Mouse (Mus musculus) liver, adult 2 months (tissue): Measurements from ENCODE around the gene Gm28845. TPM values are rescaled to one million over a fixed set of nuclear protein-coding genes. Genes with fewer than 3 reads are reported as not detected.

Source experiments
- DNase-seq: peaks from one replicate; pipeline ENCODE4 v3.0.0-alpha.2; 2011; ENCODE audit warnings: low read depth, low spot score; ENCODE audit errors: extremely low read depth
- H3K27ac ChIP-seq: fragments of 200-500 bp; replicated peaks from 2 replicates; pipeline ENCODE4 v1.5.1; 2012; ENCODE audit warnings: low read depth, mild to moderate bottlenecking, control low read depth, inconsistent platforms, low read length; ENCODE audit not compliant: insufficient read depth
- H3K27me3 ChIP-seq: fragments of 200-500 bp; 2 replicates; pipeline ENCODE4 v1.6.1; 2012; ENCODE audit warnings: mild to moderate bottlenecking, moderate library complexity, low read length, inconsistent platforms; ENCODE audit not compliant: control insufficient read depth, insufficient read depth
- H3K36me3 ChIP-seq: fragments of 200-500 bp; 2 replicates; pipeline ENCODE4 v1.6.1; 2012; ENCODE audit warnings: low read length, inconsistent platforms; ENCODE audit not compliant: control insufficient read depth, insufficient read depth
- H3K4me1 ChIP-seq: fragments of 200-500 bp; 2 replicates; pipeline ENCODE4 v1.6.1; 2011; ENCODE audit warnings: low read length; ENCODE audit not compliant: control insufficient read depth, insufficient read depth
- H3K4me3 ChIP-seq: fragments of 200-500 bp; 2 replicates; pipeline ENCODE4 v1.5.1; 2011; ENCODE audit warnings: low read depth, mild to moderate bottlenecking, control low read depth, low read length, moderate library complexity; ENCODE audit not compliant: insufficient read depth
- H3K79me2 ChIP-seq: fragments of 200-500 bp; 2 replicates; pipeline ENCODE4 v1.6.1; 2012; ENCODE audit warnings: inconsistent platforms, mild to moderate bottlenecking, low read length, moderate library complexity; ENCODE audit not compliant: control insufficient read depth, insufficient read depth
- H3K9ac ChIP-seq: fragments of 200-500 bp; 2 replicates; pipeline ENCODE4 v1.6.1; 2012; ENCODE audit warnings: low read depth, mild to moderate bottlenecking, control low read depth, inconsistent platforms, low read length
- CTCF ChIP-seq: fragments of 200-500 bp; IDR thresholded peaks from 2 replicates; pipeline ENCODE4 v1.5.1; 2011; ENCODE audit warnings: low read depth, low read length, control low read depth
- POLR2A ChIP-seq: fragments of 200-500 bp; IDR thresholded peaks from 2 replicates; pipeline ENCODE4 v1.6.1; 2011; ENCODE audit warnings: low read length, control low read depth; ENCODE audit not compliant: insufficient read depth; ENCODE audit errors: extremely low read depth
- WGBS: fragments of 180-500 bp; shearing (Covaris S2); methylation state at CpG from one replicate; pipeline ENCODE4 v1.1.7; 2018; 5-methylcytosine and 5-hydroxymethylcytosine counted together
- polyA plus RNA-seq: library from polyadenylated mRNA; depleted of rRNA; stranded (reverse); fragments of >200 nt; gene quantifications from 2 replicates; pipeline ENCODE4 v1.2.3, GENCODE M21; 2012
- total RNA-seq: library from RNA; depleted of rRNA; stranded (reverse); fragments of >200 nt; gene quantifications from 2 replicates; pipeline ENCODE4 v1.2.3, GENCODE M21; 2014

Gene Gm28845
- total and polyA plus RNA-seq, 2 experiments: not detected

DNA sequence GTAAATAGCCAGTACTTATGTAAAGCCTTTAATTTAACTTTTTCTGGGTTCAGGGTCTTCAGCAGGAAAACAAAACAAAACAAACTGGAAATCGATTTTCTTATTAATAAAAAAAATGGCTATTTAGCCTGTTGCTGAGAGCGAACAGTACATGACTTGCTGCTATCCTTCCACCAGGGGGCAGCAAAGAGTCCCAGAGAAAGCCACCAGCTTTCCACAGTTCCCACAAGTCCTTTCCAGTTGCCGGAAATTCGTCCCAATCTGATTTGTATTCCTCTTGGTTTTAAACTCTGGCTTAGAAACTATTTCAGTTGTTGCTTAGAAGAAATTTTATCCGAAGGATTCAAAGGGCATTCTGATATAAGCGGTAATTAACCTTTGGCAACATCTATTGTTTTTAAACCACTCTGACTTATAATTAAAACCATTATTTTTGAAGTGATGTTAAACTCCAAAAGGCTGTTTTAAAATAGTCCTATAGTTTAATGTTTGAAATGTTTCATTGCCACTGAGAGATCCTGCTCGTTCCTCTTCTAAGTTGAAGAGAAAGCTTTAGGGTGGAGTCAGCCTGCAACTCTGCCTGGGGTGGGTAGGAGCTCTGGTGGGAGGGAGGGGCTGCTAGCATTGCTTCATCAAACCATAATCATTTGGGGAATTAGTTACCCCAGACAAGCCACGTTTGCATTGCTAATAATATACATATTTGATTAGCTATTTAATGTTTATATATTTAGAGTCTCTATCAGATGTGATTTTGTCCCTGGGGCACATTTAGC lies 7.1 kb downstream of the Gm28845 start:
- 2% methylated on average over 8 of the region's 8 CpGs for WGBS
- Histone ChIP-seq H3K9ac (peak overlapping the region; percentile 64), H3K4me3 (peak overlapping the region; percentile 35; the same call in 1 of the 2 replicates), H3K4me1 (peaks cover 5% of the 10 kb centered on the region; the same call in 1 of the 2 replicates), H3K36me3 (no peaks in the 10 kb centered on the region), H3K27ac (peak overlapping the region; percentile 85), H3K79me2 (no peaks in the 10 kb centered on the region), H3K27me3 (no peaks in the 10 kb centered on the region)
- peak; percentile 83 for DNase-seq
- TF ChIP-seq CTCF: peak; percentile 71
- no peak for TF ChIP-seq POLR2A

DNA sequence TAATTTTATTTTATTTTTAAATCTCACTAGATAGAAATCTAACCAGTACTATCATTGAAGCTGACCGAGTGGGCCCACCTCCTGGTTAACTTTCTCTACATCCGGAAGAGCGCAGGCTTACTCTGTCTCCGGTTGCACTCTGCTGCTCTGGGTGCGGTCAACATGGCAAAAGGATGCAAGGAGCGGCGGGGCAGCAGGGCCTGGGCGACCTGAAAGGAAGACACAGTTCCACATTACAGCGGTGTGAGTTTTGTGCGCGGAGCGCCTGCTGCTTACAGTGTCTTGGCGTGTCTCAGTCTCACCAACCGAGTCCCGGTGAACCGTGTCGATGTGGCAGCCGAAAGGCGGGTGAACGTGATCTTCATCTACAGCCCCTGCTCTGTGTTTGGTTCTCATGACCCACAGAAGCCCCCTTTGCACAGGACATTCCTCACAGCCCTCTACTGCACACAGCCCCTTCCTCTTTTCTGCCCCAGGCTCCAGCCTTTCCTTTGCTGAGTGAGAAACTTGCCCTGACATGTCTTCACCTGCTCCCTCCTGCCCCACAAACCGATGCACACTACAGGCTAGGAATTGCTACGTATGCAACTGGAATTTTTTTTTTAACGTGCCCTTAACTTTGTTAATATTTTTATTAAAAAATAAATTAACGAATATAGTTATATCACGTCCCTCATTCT lies 9.5 kb downstream of the Gm28845 start:
- DNase-seq: no peak
- TF ChIP-seq CTCF (no peak), POLR2A (no peak)
- no peak overlapping the region for H3K27ac ChIP-seq
- no peaks in the 10 kb centered on the region for H3K79me2 ChIP-seq
- WGBS: 78% methylated on average over 25 of the region's 25 CpGs
- H3K27me3 ChIP-seq: no peaks in the 10 kb centered on the region
- no peaks in the 10 kb centered on the region for H3K36me3 ChIP-seq
- H3K9ac ChIP-seq: no peak overlapping the region
- H3K4me1 ChIP-seq: peaks cover 5% of the 10 kb centered on the region; the same call in 1 of the 2 replicates
- no peak overlapping the region for H3K4me3 ChIP-seq

DNA sequence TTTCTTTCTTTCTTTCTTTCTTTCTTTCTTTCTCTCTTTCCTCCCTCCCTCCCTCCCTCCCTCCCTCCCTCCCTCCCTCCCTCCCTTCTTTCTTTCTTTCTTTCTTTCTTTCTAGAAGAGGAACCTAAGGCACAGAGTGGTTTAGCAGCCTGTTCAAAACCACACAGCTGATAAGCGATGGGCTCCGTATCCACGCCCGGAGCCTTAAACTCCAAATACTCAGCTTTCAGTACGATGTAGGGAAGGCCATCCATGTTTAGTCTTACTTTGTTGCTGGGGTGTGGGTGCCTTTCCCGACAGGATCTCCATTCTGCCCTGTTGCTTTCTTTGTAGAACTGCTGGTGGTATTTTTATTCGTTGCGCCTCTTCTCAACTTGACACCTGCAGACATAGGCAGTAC lies 10.2 kb downstream of the Gm28845 start:
- DNase-seq: no peak
- H3K4me3 ChIP-seq: no peak overlapping the region
- no peak overlapping the region for H3K27ac ChIP-seq
- 90% methylated on average over 8 of the region's 8 CpGs for WGBS
- peaks cover 5% of the 10 kb centered on the region; the same call in 1 of the 2 replicates for H3K4me1 ChIP-seq
- no peak overlapping the region for H3K9ac ChIP-seq
- TF ChIP-seq CTCF: no peak
- TF ChIP-seq POLR2A: no peak
- H3K27me3 ChIP-seq: no peaks in the 10 kb centered on the region
- no peaks in the 10 kb centered on the region for H3K36me3 ChIP-seq
- H3K79me2 ChIP-seq: no peaks in the 10 kb centered on the region

DNA sequence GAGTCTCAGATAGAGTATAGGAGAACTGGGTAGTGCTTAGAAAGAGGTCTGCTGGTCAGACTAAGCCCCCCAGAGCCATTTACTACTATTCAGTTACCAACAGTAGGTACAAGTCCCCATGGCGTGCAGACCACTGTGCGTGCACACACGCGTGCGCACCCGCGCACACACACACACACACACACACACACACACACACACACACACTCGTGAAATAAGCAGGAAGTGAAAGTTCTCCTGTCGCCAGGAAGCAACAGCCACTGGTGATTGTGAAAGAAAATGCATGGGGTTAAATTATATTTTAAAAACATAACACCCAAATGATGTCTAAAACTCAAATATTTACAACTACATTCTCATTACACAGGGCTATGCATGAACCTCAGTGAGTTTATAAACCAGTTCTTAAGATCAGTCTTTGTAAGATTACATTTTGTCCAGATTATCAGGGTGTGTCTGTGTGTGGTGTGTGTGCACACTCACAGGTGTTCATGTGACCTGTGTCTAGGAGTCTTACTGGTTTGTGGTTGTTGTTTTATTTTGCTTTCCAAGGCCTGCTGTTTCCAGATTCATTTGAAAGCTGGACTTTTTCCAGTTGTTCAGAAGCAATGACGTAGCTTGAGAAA lies 11.6 kb downstream of the Gm28845 start:
- 89% methylated on average over 10 of the region's 10 CpGs for WGBS
- H3K36me3 ChIP-seq: no peaks in the 10 kb centered on the region
- H3K27ac ChIP-seq: no peak overlapping the region
- H3K79me2 ChIP-seq: no peaks in the 10 kb centered on the region
- H3K4me3 ChIP-seq: no peak overlapping the region
- no peaks in the 10 kb centered on the region for H3K4me1 ChIP-seq
- DNase-seq: no peak
- no peaks in the 10 kb centered on the region for H3K27me3 ChIP-seq
- no peak overlapping the region for H3K9ac ChIP-seq
- TF ChIP-seq CTCF (no peak), POLR2A (no peak)

DNA sequence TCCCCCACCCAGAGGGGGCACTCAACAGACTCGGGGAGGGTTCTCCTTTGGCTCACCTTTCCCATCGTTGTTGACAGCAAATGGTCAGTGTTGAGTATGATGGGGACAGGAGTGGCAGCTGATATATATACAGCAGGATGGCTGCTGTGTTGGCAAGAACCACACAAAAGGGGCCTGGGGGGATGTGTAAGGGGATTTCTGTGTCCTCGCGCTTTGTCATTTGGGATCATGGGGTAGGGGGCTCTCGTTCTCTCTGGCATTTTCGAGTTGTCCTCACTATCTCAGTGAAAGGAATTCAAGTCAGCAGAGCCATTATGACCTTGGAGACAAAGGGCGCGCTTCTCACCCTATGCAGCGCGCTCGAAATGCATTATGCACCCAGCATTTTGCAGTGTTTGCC lies 16.1 kb downstream of the Gm28845 start, which contains the start of gene Cryga:
Gene Cryga, minus strand, starts transcription at position 101 of the 400 bp plus-strand sequence.
- no peaks in the 10 kb centered on the region for H3K36me3 ChIP-seq
- no peak within 1 kb of the TSS for H3K27ac ChIP-seq
- H3K4me3 ChIP-seq: no peak within 1 kb of the TSS
- WGBS: 93% methylated on average over 11 of the region's 11 CpGs
- no peaks in the 10 kb centered on the region for H3K27me3 ChIP-seq
- no peaks in the 10 kb centered on the region for H3K79me2 ChIP-seq
- H3K9ac ChIP-seq: no peak within 1 kb of the TSS
- no peaks in the 10 kb centered on the region for H3K4me1 ChIP-seq
- no peak for DNase-seq
- TF ChIP-seq POLR2A (no peak), CTCF (no peak)
